Mouse (Mus musculus) heart, postnatal 0 days (tissue): ENCODE measurements around the gene Obsl1. TPM values are rescaled to one million over a fixed set of nuclear protein-coding genes. Genes with fewer than 3 reads are reported as not detected.

Experiments used
- ATAC-seq: fragments of 200-750 bp; cut with Nextera tagmentation; 2 replicates; pipeline ENCODE4 v1.8.0; 2017; ENCODE audit warnings: low read depth, moderate number of reproducible peaks, moderate library complexity; ENCODE audit not compliant: insufficient read depth
- DNase-seq: peaks from one replicate; pipeline ENCODE4 v3.0.0-alpha.2; 2016; ENCODE audit warnings: low spot score
- H3K27ac ChIP-seq: fragments of 300-500 bp; sonication (generic); 2 replicates; pipeline ENCODE4 v1.5.1; 2014; ENCODE audit warnings: low read depth, mild to moderate bottlenecking
- H3K27me3 ChIP-seq: fragments of 300-500 bp; sonication (generic); 2 replicates; pipeline ENCODE4 v1.6.1; 2014; ENCODE audit warnings: low read length, mixed read lengths; ENCODE audit not compliant: control insufficient read depth, insufficient read depth
- H3K36me3 ChIP-seq: fragments of 300-500 bp; sonication (generic); replicated peaks from 2 replicates; pipeline ENCODE4 v1.6.1; 2014; ENCODE audit warnings: low read length, mixed read lengths; ENCODE audit not compliant: control insufficient read depth, insufficient read depth
- H3K4me1 ChIP-seq: fragments of 300-500 bp; sonication (generic); 2 replicates; pipeline ENCODE4 v1.6.1; 2014; ENCODE audit warnings: antibody characterized with exemption; ENCODE audit not compliant: control insufficient read depth, insufficient read depth
- H3K4me2 ChIP-seq: fragments of 300-500 bp; sonication (generic); 2 replicates; pipeline ENCODE4 v1.6.1; 2014; ENCODE audit warnings: low read depth, mild to moderate bottlenecking, low read length, moderate library complexity
- H3K4me3 ChIP-seq: fragments of 300-500 bp; sonication (generic); 2 replicates; pipeline ENCODE4 v1.5.1; 2014; ENCODE audit warnings: low read depth, low read length
- H3K9ac ChIP-seq: fragments of 300-500 bp; sonication (generic); replicated peaks from 2 replicates; pipeline ENCODE4 v1.6.1; 2014; ENCODE audit warnings: low read depth, low read length, mixed read lengths
- H3K9me3 ChIP-seq: fragments of 300-500 bp; sonication (generic); replicated peaks from 2 replicates; pipeline ENCODE4 v1.6.1; 2016; ENCODE audit warnings: low read length; ENCODE audit not compliant: control insufficient read depth
- CTCF ChIP-seq: IDR thresholded peaks from 2 replicates; pipeline ENCODE4 v1.5.1; 2016; ENCODE audit warnings: antibody characterized with exemption, control low read depth, low read depth
- EP300 ChIP-seq: IDR thresholded peaks from 2 replicates; pipeline ENCODE4 v1.6.1; 2016; ENCODE audit warnings: antibody characterized with exemption, low read depth
- WGBS: fragments of 180-500 bp; shearing (Covaris S2); extraction: QIAGEN DNeasy Blood & Tissue Kit; methylation state at CpG from one replicate; pipeline ENCODE4 v1.1.7; 2014; 5-methylcytosine and 5-hydroxymethylcytosine counted together
- polyA plus RNA-seq: library from polyadenylated mRNA; unstranded; fragments of >200 nt; fragmentation: Nextera tagmentation; extraction: Ambion mirVana; gene quantifications from 2 replicates; pipeline ENCODE4 v1.2.1, GENCODE M21; 2015
- total RNA-seq: library from RNA; depleted of rRNA; stranded (reverse); fragments of >200 nt; gene quantifications from 2 replicates; pipeline ENCODE4 v1.2.3, GENCODE M21; 2014; ENCODE audit warnings: low replicate concordance

Gene Obsl1
- total and polyA plus RNA-seq, 2 experiments from 2014 or later, result 45.8 to 293 TPM

- H3K4me2 ChIP-seq, result no peak overlapping the region
- no peak overlapping the region for H3K4me3 ChIP-seq
- peaks cover 6% of the 10 kb centered on the region for H3K4me1 ChIP-seq
- WGBS, result 80% methylated on average over 1 of the region's 1 CpGs
- TF ChIP-seq CTCF (no peak), EP300 (no peak)
- peaks cover 32% of the 10 kb centered on the region for H3K27me3 ChIP-seq
- H3K9me3 ChIP-seq, result no peaks in the 10 kb centered on the region
- no peaks in the 10 kb centered on the region for H3K36me3 ChIP-seq
- no peak overlapping the region for H3K9ac ChIP-seq
- DNase-seq, result no peak
- no peak overlapping the region for H3K27ac ChIP-seq
- no peak for ATAC-seq
These were observed 43.6 kb downstream of the Obsl1 start for GRCm38 (mm10) chr1:75462636-75463035.

GRCm38 (mm10) chr1:75460297-75460696 lies 46.0 kb downstream of the Obsl1 start:
- Histone ChIP-seq H3K4me1 (peaks cover 6% of the 10 kb centered on the region), H3K9me3 (no peaks in the 10 kb centered on the region), H3K36me3 (no peaks in the 10 kb centered on the region), H3K9ac (no peak overlapping the region), H3K4me3 (no peak overlapping the region), H3K27ac (no peak overlapping the region), H3K4me2 (no peak overlapping the region), H3K27me3 (peaks cover 38% of the 10 kb centered on the region)
- 33% methylated on average over 7 of the region's 7 CpGs for WGBS
- TF ChIP-seq EP300, result no peak
- DNase-seq, result no peak
- ATAC-seq, result no peak

- no peaks in the 10 kb centered on the region for H3K36me3 ChIP-seq
- peaks cover 36% of the 10 kb centered on the region for H3K27me3 ChIP-seq
- TF ChIP-seq CTCF (no peak), EP300 (no peak)
- DNase-seq (no peak), ATAC-seq (peak; percentile 4; the same call in 1 of the 2 replicates)
- peak overlapping the region; percentile 32 for H3K4me3 ChIP-seq
- no peak overlapping the region for H3K9ac ChIP-seq
- H3K27ac ChIP-seq, result peak overlapping the region; percentile 20; the same call in 1 of the 2 replicates
- WGBS, result 10% methylated on average over 23 of the region's 23 CpGs
- no peaks in the 10 kb centered on the region for H3K9me3 ChIP-seq
- peak overlapping the region; percentile 57 for H3K4me2 ChIP-seq
- H3K4me1 ChIP-seq, result peaks cover 6% of the 10 kb centered on the region
These were observed 47.2 kb downstream of the Obsl1 start for GRCm38 (mm10) chr1:75458789-75459684.

- DNase-seq, result no peak
- peak overlapping the region; percentile 5; the same call in 1 of the 2 replicates for H3K27ac ChIP-seq
- WGBS, result 2% methylated on average over 42 of the region's 42 CpGs
- H3K4me3 ChIP-seq, result peak overlapping the region; percentile 32
- no peaks in the 10 kb centered on the region for H3K9me3 ChIP-seq
- peaks cover 6% of the 10 kb centered on the region for H3K4me1 ChIP-seq
- TF ChIP-seq EP300 (no peak), CTCF (no peak)
- H3K36me3 ChIP-seq, result no peaks in the 10 kb centered on the region
- ATAC-seq, result peak; percentile 59
- H3K27me3 ChIP-seq, result peaks cover 36% of the 10 kb centered on the region
- peak overlapping the region; percentile 57 for H3K4me2 ChIP-seq
- no peak overlapping the region; the same call in 1 of the 2 replicates for H3K9ac ChIP-seq
These were observed 48.0 kb downstream of the Obsl1 start for GRCm38 (mm10) chr1:75458025-75458788.

- Histone ChIP-seq H3K27ac (no peak overlapping the region), H3K9me3 (no peaks in the 10 kb centered on the region), H3K27me3 (peaks cover 42% of the 10 kb centered on the region), H3K36me3 (no peaks in the 10 kb centered on the region), H3K4me1 (peaks cover 6% of the 10 kb centered on the region), H3K4me2 (peak overlapping the region; percentile 57), H3K9ac (no peak overlapping the region), H3K4me3 (no peak overlapping the region)
- DNase-seq (no peak), ATAC-seq (no peak)
- WGBS, result 3% methylated on average over 9 of the region's 10 CpGs
- TF ChIP-seq EP300 (no peak), CTCF (no peak)
These were observed 48.6 kb downstream of the Obsl1 start for GRCm38 (mm10) chr1:75457710-75458024.
